Mouse (Mus musculus) forebrain, embryonic 13.5 days (tissue): ENCODE measurements around the gene Xirp2. TPM values are rescaled to one million over a fixed set of nuclear protein-coding genes. Genes with fewer than 3 reads are reported as not detected.

Source experiments
- ATAC-seq: fragments of 200-750 bp; cut with Nextera tagmentation; 2 replicates; pipeline ENCODE4 v1.8.0; 2017
- H3K27ac ChIP-seq: fragments of 300-500 bp; sonication (generic); 2 replicates; pipeline ENCODE4 v1.5.1; 2015; ENCODE audit warnings: inconsistent platforms, mild to moderate bottlenecking, moderate library complexity
- H3K27me3 ChIP-seq: fragments of 300-500 bp; sonication (generic); 2 replicates; pipeline ENCODE4 v1.6.1; 2015; ENCODE audit warnings: mild to moderate bottlenecking, inconsistent platforms
- H3K36me3 ChIP-seq: fragments of 300-500 bp; sonication (generic); 2 replicates; pipeline ENCODE4 v1.6.1; 2015; ENCODE audit warnings: mild to moderate bottlenecking, inconsistent platforms; ENCODE audit not compliant: poor library complexity, severe bottlenecking
- H3K4me1 ChIP-seq: fragments of 300-500 bp; sonication (generic); 2 replicates; pipeline ENCODE4 v1.6.1; 2015; ENCODE audit warnings: inconsistent platforms
- H3K4me2 ChIP-seq: fragments of 300-500 bp; sonication (generic); 2 replicates; pipeline ENCODE4 v1.6.1; 2015; ENCODE audit warnings: inconsistent platforms, mild to moderate bottlenecking, moderate library complexity
- H3K4me3 ChIP-seq: fragments of 300-500 bp; sonication (generic); 2 replicates; pipeline ENCODE4 v1.5.1; 2015; ENCODE audit warnings: mild to moderate bottlenecking, inconsistent platforms
- H3K9ac ChIP-seq: fragments of 300-500 bp; sonication (generic); 2 replicates; pipeline ENCODE4 v1.6.1; 2015; ENCODE audit warnings: mild to moderate bottlenecking, inconsistent platforms
- H3K9me3 ChIP-seq: fragments of 300-500 bp; sonication (generic); replicated peaks from 2 replicates; pipeline ENCODE4 v1.6.1; 2016; ENCODE audit warnings: inconsistent platforms
- WGBS: fragments of 180-500 bp; shearing (Covaris S2); methylation state at CpG from one replicate; pipeline ENCODE4 v1.1.7; 2015; 5-methylcytosine and 5-hydroxymethylcytosine counted together
- polyA plus RNA-seq: library from polyadenylated mRNA; unstranded; fragments of >200 nt; fragmentation: Nextera tagmentation; extraction: Ambion mirVana; gene quantifications from 2 replicates; pipeline ENCODE4 v1.2.1, GENCODE M21; 2015

The Xirp2 gene
- polyA plus RNA-seq, 1 experiment from 2014 or later = not detected

- 74% methylated on average over 6 of the region's 6 CpGs for WGBS
- Histone ChIP-seq H3K9ac (no peak overlapping the region), H3K4me1 (peaks cover 23% of the 10 kb centered on the region), H3K4me2 (no peak overlapping the region), H3K27ac (no peak overlapping the region), H3K27me3 (no peaks in the 10 kb centered on the region), H3K36me3 (no peaks in the 10 kb centered on the region), H3K4me3 (no peak overlapping the region), H3K9me3 (no peaks in the 10 kb centered on the region)
- no peak for ATAC-seq
These were observed 40.9 kb downstream of the Xirp2 start for GRCm38 (mm10) chr2:67486721-67487120.

- H3K4me3 ChIP-seq = no peak overlapping the region
- no peaks in the 10 kb centered on the region for H3K27me3 ChIP-seq
- H3K4me1 ChIP-seq = peaks cover 23% of the 10 kb centered on the region
- whole genome bisulfite sequencing = 54% methylated on average over 3 of the region's 3 CpGs
- no peak overlapping the region for H3K4me2 ChIP-seq
- H3K27ac ChIP-seq = no peak overlapping the region
- H3K9ac ChIP-seq = no peak overlapping the region
- ATAC-seq = no peak
- H3K9me3 ChIP-seq = no peaks in the 10 kb centered on the region
- H3K36me3 ChIP-seq = no peaks in the 10 kb centered on the region
These were observed 41.4 kb downstream of the Xirp2 start for GRCm38 (mm10) chr2:67487162-67487561.

- Histone ChIP-seq H3K27me3 (no peaks in the 10 kb centered on the region), H3K4me2 (0 out of 2 replicates have a peak overlapping the region, but pooled peaks have one; percentile 15), H3K9ac (no peak overlapping the region), H3K4me3 (no peak overlapping the region), H3K4me1 (peaks cover 23% of the 10 kb centered on the region), H3K9me3 (no peaks in the 10 kb centered on the region), H3K27ac (no peak overlapping the region), H3K36me3 (no peaks in the 10 kb centered on the region)
- whole genome bisulfite sequencing = 11% methylated on average over 11 of the region's 11 CpGs
- peak; percentile 52; the same call in 1 of the 2 replicates for ATAC-seq
These were observed 42.8 kb downstream of the Xirp2 start for GRCm38 (mm10) chr2:67488465-67489127.

GRCm38 (mm10) chr2:67489128-67489492 lies 43.3 kb downstream of the Xirp2 start:
- no peak overlapping the region for H3K27ac ChIP-seq
- no peak overlapping the region for H3K4me2 ChIP-seq
- ATAC-seq = no peak; the same call in 1 of the 2 replicates
- no peaks in the 10 kb centered on the region for H3K27me3 ChIP-seq
- no peaks in the 10 kb centered on the region for H3K36me3 ChIP-seq
- peaks cover 23% of the 10 kb centered on the region for H3K4me1 ChIP-seq
- 41% methylated on average over 8 of the region's 8 CpGs for WGBS
- H3K4me3 ChIP-seq = no peak overlapping the region
- H3K9me3 ChIP-seq = no peaks in the 10 kb centered on the region
- no peak overlapping the region for H3K9ac ChIP-seq

GRCm38 (mm10) chr2:67505457-67505856 lies 59.7 kb downstream of the Xirp2 start:
- Histone ChIP-seq H3K27me3 (no peaks in the 10 kb centered on the region), H3K9ac (no peak overlapping the region), H3K36me3 (no peaks in the 10 kb centered on the region), H3K4me2 (no peak overlapping the region), H3K9me3 (no peaks in the 10 kb centered on the region), H3K4me1 (no peaks in the 10 kb centered on the region), H3K27ac (no peak overlapping the region), H3K4me3 (no peak overlapping the region)
- 78% methylated on average over 2 of the region's 2 CpGs for WGBS
- no peak for ATAC-seq

GRCm38 (mm10) chr2:67516405-67516804 lies 70.6 kb downstream of the Xirp2 start:
- Histone ChIP-seq H3K36me3 (no peaks in the 10 kb centered on the region), H3K9ac (no peak overlapping the region), H3K4me2 (no peak overlapping the region), H3K9me3 (no peaks in the 10 kb centered on the region), H3K27ac (no peak overlapping the region), H3K4me3 (no peak overlapping the region), H3K4me1 (no peaks in the 10 kb centered on the region), H3K27me3 (no peaks in the 10 kb centered on the region)
- no peak for ATAC-seq
- 90% methylated on average over 7 of the region's 7 CpGs for WGBS

- H3K9ac ChIP-seq = no peak overlapping the region
- H3K36me3 ChIP-seq = no peaks in the 10 kb centered on the region
- H3K4me2 ChIP-seq = no peak overlapping the region
- no peak overlapping the region for H3K4me3 ChIP-seq
- ATAC-seq = no peak
- H3K27ac ChIP-seq = no peak overlapping the region
- WGBS = 90% methylated on average over 2 of the region's 2 CpGs
- H3K4me1 ChIP-seq = no peaks in the 10 kb centered on the region
- no peaks in the 10 kb centered on the region for H3K27me3 ChIP-seq
- no peaks in the 10 kb centered on the region for H3K9me3 ChIP-seq
These were observed 89.5 kb downstream of the Xirp2 start for GRCm38 (mm10) chr2:67535347-67535746.

- Histone ChIP-seq H3K4me2 (no peak overlapping the region), H3K4me3 (no peak overlapping the region), H3K9me3 (no peaks in the 10 kb centered on the region), H3K27me3 (no peaks in the 10 kb centered on the region), H3K9ac (no peak overlapping the region), H3K27ac (no peak overlapping the region), H3K36me3 (no peaks in the 10 kb centered on the region), H3K4me1 (peaks cover 6% of the 10 kb centered on the region; the same call in 1 of the 2 replicates)
- 90% methylated on average over 6 of the region's 6 CpGs for WGBS
- no peak for ATAC-seq
These were observed 93.6 kb downstream of the Xirp2 start for GRCm38 (mm10) chr2:67539426-67539825.

GRCm38 (mm10) chr2:67541957-67542696 lies 96.3 kb downstream of the Xirp2 start:
- H3K36me3 ChIP-seq = no peaks in the 10 kb centered on the region
- H3K27ac ChIP-seq = no peak overlapping the region
- peaks cover 6% of the 10 kb centered on the region; the same call in 1 of the 2 replicates for H3K4me1 ChIP-seq
- no peak overlapping the region for H3K4me2 ChIP-seq
- no peak overlapping the region for H3K4me3 ChIP-seq
- H3K9me3 ChIP-seq = no peaks in the 10 kb centered on the region
- H3K27me3 ChIP-seq = no peaks in the 10 kb centered on the region
- no peak for ATAC-seq
- WGBS = 46% methylated on average over 11 of the region's 11 CpGs
- no peak overlapping the region for H3K9ac ChIP-seq

GRCm38 (mm10) chr2:67544426-67544825 lies 98.6 kb downstream of the Xirp2 start:
- ATAC-seq = no peak
- no peak overlapping the region for H3K4me2 ChIP-seq
- H3K4me1 ChIP-seq = peaks cover 6% of the 10 kb centered on the region; the same call in 1 of the 2 replicates
- H3K27ac ChIP-seq = no peak overlapping the region
- WGBS = 61% methylated on average over 8 of the region's 8 CpGs
- no peak overlapping the region for H3K4me3 ChIP-seq
- H3K9ac ChIP-seq = no peak overlapping the region
- H3K27me3 ChIP-seq = no peaks in the 10 kb centered on the region
- no peaks in the 10 kb centered on the region for H3K9me3 ChIP-seq
- no peaks in the 10 kb centered on the region for H3K36me3 ChIP-seq

GRCm38 (mm10) chr2:67564851-67565479 lies 119.2 kb downstream of the Xirp2 start:
- ATAC-seq = peak; percentile 81

More at GRCm38 (mm10) chr2:67564851-67565479, 119.2 kb downstream of the Xirp2 start:
- Histone ChIP-seq H3K36me3 (no peaks in the 10 kb centered on the region), H3K9ac (peak overlapping the region; percentile 89), H3K27me3 (no peaks in the 10 kb centered on the region), H3K4me2 (peak overlapping the region; percentile 75), H3K4me3 (peak overlapping the region; percentile 83), H3K4me1 (peaks cover 15% of the 10 kb centered on the region), H3K27ac (peak overlapping the region; percentile 97), H3K9me3 (no peaks in the 10 kb centered on the region)
- WGBS = 3% methylated on average over 23 of the region's 23 CpGs
